Mouse (Mus musculus) left cerebral cortex, adult 18-20 months (tissue): ENCODE data around the gene Npw. TPM values are rescaled to one million over a fixed set of nuclear protein-coding genes. Genes with fewer than 3 reads are reported as not detected.

Experiments
- DNase-seq, 2 experiments: peaks; one replicate each; pipeline ENCODE4 v3.0.0; 2021 to 2022; ENCODE audit warnings: low spot score in 2 of 2, mixed read lengths in 1 of 2
- long read RNA-seq, 2 experiments: library from polyadenylated mRNA; stranded (forward); transcript quantifications; one replicate each; pipeline ENCODE4 v2.0.0; 2021
- total RNA-seq, 2 experiments: library from RNA; stranded (reverse); gene quantifications; 2 replicates each; pipeline ENCODE4 v1.2.3; 2021

Gene Npw
- total RNA-seq = 1 to 10 TPM; 2.1 TPM
- long read RNA-seq, experiment 1, partial matches to known transcripts = 0 of 1 reads
- long read RNA-seq, experiment 1, other reads (novel, unspliced or antisense) = 0 of 1 reads
- long read RNA-seq, experiment 2 = 0 reads

DNA sequence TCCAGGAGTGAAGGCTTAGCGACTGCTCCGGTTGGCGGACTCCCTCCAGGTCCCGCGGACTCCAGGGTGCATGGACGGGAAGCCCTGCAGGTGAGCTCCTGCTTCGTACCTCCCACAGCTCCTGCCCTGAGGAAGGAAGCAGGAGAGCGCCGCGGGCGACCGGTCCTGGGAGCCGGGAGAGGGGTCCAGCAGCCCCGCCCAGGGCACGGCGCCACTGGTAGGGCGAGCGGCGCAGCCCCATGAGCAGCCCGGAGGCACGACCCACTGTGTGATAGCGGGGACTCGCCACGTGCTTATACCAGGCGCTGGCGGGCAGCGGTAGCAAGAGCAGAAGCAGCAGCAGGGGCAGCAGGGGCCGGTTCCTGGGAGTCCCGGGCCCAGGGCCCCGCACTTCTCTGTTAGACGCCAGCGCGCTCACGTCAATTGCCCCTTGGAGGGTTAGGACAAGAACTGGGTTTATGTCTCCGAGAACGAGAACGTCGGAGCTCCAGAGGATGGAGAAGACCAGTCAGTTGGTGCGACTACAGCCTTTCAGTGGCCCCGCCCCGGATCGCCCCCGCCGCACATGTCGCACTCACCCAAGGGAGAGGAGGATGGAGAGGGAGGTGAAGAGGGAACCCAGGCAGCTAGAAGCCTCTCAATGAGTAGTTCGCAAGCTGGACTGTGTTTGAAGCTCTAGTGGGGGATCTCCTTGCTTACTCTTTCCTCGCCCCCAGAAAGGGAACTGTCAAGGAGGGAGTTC, at the start of gene Npw:
Gene Npw, minus strand, starts transcription at position 441 of the 742 bp plus-strand sequence.
- no peak for DNase-seq

DNA sequence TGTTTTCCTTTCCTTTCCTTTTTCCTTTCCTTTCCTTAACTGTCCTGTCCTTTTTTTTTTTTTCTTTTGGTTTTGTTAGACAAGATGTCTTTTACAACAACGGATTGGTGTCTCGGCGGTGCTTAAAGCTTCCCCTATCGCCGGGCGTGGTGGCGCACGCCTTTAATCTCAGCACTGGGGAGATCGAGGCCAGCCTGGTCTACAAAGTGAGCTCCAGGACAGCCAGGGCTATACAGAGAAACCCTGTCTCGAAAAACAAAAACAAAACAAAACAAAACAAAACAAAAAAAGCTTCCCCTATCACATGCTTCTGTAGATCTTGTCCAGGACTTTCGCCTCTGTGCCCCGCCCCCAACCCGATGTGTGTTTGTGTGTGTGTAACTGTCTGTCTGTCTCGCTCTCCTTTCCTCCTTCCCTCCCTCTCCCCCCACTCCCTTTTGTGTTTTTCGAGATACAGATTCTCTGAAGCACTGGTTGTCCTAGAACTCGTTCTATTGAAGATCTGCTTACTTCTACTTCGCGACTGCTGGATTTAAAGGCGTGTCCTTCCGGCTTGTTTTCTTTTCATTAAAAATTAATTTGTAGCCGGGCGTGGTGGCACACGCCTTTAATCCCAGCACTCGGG, 49.7 kb upstream of the Npw start:
- no peak for DNase-seq

DNA sequence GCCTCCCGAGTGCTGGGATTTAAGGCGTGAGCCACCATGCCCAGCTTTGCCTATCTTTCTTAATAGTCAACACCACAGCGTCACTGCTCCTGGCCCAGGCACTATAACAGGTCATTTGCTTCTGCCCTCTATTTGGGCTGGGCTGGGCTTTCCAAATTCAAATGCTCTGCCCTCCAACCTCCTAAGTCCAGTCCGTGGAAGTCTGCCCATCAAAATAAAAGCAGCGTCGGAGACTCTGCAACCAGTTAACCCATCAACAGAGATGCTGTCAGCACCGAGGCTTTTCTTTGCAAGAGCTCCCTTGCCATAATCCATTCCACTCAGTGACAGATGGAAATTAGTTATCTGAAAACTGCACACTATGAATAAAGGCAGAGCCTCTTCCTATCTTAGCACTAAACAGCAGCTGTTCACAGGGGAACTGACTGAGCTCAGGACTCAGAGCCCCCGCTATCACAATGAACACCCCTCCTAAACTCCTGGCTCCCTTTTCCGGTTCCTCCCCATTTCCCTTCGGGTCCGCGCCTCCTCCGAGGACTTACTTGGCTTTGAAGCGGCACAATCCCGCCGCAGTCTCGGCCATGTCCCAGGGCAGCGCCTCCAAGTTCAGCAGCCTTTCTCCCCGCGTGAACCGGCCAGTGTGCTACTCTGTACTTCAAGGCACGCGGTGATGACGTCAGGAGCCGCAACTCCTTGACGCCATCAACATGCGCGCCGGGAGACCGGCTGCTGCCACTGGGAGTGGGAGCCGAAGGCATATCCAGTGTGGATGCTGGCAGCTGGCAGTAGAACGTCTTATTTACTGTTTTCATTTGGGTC, 48.9 kb upstream of the Npw start, which contains the start of gene Tbl3:
Gene Tbl3, minus strand, starts transcription at position 679 of the 819 bp plus-strand sequence.
- DNase-seq = peak; percentile 96 to 98

DNA sequence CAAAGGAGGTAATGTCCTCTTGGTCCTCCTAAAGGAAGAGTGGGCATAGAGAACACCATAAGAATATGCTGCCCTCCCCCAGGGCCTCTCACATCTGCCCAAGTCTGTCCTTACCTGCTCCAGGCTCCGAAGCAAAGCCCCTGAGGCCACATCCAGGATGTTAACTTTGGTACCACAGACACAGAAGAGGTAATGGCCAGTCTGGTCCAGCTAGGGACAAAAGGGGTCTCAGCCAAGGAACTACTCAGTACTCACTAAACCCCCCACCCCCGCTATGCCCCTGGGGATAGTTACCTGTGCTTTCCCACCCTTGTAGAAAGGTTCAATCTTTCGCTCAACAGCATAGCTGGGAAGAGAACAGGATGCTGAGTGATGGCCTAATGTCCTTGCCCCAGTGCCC, 47.6 kb upstream of the Npw start:
- DNase-seq = no peak

DNA sequence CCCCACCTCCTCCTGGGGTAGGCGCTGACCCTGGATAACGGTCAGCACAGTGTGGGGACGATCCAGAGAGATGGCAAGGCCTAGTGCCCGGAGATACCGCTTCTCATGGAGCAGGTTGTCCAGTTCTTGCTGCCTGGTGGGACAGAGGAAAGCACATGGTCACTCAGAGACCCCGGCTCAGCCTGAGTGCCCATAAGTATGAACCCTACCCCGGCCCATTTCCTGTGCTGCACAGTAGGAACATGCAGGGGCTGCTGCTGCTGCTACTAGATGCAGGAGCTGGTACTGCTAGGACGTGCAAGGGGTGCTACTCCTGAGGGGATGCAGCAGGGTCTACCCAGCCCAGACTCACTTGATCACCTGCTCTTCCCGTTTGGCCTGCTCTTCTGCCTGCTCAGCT, 43.0 kb upstream of the Npw start:
- no peak for DNase-seq

DNA sequence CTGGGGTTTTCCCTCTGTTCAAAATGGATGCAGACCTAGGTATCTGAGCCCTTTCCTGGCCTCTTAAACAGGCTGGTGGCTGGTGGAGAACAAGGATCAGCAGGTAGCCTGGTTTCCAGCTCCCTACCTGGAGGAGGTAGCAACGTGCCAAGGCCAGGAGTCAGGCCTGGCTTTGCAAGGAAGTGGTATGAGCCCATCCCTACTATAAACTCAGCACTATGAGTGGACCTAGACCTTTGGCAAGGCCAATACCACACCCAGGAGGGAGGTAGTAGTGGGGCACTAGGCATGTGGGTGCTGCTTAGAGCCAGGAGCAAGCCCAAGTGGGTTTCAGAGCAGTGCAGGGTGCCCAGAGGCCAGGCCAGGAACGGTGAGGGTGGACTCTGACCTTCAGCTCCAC, 41.2 kb upstream of the Npw start:
- DNase-seq = no peak

DNA sequence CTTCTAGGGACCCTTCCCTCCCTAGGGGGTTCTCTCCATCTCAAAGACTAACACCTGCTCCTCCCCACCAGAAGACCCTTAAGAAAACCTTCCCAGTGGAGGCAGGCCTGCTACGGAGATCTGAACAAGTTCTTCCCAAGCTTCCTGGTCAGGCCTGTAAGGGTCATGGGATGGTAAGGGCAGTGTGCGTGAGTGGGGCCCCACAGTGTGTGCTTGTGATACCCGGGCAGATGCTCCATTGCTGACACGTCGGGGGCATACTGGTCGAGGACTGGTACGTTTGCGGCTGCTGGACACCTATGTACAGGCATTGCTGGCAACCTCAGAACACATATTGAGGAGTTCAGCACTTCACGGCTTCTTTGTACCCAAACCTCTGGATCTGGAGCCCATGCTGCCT, 40.5 kb upstream of the Npw start:
- DNase-seq = no peak

DNA sequence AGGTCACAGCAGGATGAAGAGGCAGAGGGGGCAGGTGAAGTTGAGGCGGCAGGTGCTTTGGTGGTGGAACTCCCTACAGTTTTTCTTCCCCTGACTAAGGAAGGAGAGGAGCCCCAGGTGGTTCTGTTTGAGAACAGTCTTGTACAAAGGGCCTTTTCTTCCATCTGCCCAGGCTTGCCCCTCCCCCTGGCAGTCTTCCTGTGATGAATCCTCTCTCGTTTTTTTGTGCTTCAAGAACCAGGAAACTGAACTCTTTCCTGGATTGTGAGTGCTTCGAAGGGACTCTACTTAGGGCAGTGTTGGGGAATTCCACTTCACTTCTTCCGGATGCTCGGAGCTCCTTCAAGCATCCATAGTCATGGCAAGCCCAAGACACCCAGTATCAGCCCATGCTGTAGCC, 39.7 kb upstream of the Npw start:
- no peak for DNase-seq

DNA sequence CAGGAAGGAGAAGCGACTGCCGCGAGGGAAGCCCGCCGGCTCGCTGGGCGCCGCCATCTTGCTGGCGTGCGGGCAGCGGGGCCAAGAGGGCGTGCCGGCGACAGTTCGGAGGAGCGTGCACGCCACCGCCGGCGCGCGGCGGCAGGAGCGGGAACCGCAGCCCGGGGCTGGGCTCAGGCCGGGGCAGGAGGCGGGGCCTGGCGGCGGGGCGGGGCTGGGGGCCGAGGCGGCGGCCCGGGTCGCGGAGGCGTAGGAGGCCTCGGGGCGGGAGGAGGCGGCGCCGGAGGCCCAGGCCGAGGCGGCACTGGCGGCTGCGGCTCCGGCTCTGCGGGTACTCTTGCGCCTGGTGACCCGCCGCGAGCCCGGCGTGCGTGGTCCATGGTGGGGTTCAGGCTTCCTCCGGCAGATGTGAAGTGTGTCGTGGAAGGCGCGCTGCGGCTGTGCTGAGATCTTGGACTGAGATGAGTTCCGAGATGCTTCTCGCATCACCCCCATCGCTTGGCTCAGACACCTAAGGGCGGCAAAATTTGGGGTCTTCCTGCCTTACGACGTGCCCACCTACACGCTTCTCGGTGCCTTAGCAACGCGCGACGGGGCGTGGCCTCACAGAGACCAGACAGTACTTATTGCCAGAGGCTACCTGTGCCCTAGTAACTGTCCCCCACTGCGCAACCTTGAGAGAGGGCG, 37.9 kb upstream of the Npw start, which contains the start of the genes Gfer and Noxo1:
Gene Gfer, minus strand, starts transcription at position 146 of the 687 bp plus-strand sequence.
Gene Noxo1, plus strand, starts transcription at position 224 of the 687 bp plus-strand sequence.
- peak; percentile 83 to 89 for DNase-seq

DNA sequence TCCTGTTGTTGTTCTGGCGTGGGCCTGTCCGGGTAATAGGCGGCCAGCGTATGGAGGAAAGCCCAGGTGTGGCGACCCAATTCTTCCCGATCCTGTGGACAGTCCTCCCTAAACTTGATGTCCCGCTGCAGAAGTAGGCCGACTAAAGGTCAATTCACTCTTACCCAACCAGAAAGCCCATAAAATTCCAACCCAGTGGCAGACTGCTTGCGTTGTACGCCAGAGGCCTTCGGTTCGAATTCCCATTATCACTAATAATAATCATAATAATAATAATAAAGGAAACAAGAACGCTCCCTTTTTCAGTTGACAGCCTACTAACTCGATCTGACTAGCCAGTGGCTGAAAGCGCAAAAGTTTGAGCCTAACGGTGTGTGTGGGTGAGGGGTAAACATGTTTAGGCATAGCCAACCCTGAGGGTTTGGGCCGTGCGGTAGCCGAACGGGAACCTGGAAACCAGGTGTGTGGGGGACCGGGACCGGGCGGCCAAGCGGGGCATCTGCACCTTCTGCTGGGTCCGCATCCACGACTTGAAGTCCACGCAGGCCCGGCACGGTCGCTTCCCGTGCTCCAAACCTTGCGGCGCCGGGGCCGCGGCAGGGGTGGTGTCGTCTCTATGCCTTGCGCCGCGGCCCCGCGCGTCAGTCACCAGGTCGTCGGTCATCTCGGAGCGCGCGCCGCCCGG, 37.2 kb upstream of the Npw start:
- no peak for DNase-seq

DNA sequence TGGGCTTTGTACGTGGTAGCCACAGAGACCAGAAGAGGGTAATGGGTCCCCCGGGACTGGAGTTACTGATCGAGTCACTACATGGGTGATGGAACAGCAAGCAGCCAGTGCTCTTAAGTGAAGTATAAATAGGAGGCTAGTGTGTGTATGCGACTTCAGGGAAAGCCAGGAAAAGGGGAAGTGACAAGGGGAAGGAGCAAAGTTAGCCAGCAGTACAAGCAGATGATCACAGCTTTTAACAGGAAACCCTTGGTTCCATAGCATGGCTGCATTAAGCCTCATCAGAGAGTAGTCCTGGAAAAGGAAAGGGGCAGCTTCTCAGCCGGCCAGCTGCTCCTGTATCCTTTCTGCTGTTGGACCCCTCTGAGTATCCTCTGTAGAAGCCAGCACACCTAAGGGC, 34.1 kb upstream of the Npw start:
- no peak for DNase-seq

DNA sequence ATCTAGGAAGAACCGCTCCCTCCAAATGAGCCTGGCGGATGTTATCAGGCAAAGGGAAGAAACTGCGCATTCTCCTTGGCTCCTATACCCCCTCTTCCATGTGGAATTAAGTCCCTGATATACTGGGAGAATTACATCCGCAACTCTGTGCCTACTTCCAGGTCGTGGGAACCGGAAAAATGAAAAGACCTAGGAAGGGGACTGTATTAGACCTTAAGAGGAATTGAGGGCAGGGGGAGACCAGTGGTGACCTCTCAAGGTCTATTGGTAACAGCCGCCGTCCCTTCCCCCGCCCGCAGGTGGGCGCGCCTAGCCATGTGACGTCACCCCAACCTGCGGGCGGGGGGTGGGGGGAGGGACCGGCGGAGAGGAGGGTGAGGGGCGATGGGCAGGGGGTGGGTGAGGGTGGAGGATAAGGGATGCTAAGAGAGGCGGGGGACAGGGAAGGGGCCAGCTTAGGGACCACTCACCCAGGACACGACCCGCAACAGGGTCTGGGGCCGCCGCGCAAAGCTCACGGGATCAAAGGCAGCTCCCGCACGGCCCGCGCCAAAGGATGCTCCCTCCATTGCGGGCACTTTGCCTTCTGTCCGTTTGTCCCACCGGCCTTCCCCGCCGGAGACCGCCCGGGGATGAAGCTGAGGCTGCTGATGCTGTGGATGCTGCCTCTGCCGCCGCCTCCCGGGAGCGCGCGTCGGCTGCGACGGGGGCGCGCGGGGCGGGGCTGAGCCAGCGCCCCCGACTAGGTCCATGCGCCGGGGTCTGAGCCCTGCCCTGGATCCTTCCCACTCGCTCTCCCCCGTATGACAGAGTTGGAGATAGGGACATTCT, 31.2 kb upstream of the Npw start, which contains the start of gene Syngr3:
Gene Syngr3, minus strand, starts transcription at position 705 of the 831 bp plus-strand sequence.
- peak; percentile 50 to 61 for DNase-seq

DNA sequence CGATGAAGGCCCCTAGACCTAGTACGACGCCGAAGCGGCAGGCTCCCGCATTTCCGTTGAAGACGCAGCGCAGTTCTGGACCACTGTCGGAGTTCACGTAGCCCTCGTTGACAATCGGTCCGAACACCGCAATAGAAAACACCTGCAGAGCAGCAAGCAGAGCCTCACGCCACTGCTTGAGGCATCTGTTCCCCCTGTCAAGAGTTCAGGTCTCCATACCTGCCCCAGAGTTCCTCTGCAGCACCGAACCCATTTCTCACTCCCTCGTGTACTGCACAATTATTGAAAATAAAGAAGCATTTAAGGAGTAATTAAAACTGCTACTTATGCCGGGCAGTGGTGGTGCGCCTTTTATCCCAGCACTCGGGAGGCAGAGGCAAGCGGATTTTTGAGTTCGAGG, 29.3 kb upstream of the Npw start:
- no peak for DNase-seq

DNA sequence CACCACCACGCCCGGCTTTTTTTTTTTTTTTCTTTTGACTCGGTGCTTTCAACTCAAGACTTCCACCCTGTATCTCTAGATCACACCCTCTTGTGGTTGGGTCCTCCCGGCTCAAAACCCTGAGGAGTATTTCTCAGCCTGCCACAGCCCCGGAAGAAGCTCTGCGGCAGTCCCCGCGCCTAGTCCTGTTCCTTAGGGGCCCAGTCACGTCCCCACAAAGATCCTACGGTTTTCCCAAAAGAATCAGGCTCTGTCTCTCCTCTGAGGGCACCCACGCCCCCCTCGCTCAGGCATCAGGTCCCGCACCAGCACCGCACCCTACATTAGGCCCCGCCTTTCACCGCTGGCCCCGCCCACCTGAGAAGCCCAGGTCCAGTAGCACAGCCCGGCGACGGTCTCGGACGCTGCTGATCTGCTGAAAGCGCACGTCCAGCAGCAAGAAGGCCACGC, 28.9 kb upstream of the Npw start:
- peak in 1 of 2 experiments; percentile 28 for DNase-seq

DNA sequence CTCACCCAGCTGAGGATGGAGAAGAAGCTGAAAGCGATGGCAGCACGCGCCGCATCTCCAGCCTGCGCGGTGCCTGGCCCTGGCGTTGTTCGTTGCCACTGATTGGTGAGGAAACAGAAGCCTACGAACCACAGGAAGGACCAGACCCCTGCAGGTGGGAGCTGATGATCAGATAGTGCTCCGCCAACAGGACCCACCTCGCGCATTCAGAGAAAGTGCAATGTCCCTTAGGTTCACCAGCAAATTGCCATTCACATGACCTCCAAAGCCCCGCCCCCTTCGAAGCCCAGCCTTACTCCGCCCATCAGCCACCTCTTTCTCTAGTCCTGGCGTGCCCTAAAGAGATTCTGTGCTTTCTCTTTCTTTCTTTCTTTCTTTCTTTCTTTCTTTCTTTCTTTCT, 28.3 kb upstream of the Npw start:
- no peak for DNase-seq

DNA sequence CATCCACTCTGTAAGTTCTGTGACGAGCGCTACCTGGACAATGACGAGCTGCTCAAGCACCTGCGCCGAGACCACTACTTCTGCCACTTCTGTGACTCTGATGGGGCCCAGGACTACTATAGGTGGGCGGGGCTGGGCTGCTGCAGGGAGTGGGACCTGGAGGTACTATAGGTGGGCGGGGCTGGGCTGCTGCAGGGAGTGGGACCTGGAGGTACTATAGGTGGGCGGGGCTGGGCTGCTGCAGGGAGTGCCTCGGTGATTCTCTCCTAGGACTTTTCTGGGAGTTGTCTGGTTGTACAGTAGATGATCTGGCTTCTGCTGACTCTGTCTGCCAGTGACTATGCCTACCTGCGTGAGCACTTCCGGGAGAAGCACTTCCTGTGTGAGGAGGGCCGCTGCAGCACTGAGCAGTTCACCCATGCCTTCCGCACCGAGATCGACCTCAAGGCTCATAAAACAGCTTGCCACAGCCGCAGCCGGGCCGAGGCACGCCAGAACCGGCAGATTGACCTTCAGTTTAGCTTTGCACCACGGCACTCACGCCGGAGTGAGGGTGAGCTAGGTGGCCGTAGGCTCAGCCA, 19.3 kb upstream of the Npw start:
- no peak for DNase-seq

DNA sequence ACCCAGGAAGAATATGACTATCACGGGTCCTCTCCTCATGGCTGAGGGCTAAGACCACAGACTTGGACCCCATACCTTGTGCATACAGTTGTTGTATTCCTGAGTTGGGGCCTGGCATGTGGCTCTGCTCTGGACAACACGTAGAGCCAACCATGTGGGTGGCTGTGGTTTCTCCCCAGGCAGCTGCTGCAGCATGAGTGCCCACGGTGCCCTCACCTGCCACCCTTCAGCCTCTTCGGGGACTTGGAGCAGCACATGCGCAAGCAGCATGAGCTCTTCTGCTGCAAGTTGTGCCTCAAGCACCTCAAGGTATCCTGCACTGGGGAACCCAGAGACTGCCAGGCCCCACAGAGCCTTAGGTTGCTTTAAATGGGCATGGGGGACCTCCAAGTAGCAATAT, 18.6 kb upstream of the Npw start:
- no peak for DNase-seq

DNA sequence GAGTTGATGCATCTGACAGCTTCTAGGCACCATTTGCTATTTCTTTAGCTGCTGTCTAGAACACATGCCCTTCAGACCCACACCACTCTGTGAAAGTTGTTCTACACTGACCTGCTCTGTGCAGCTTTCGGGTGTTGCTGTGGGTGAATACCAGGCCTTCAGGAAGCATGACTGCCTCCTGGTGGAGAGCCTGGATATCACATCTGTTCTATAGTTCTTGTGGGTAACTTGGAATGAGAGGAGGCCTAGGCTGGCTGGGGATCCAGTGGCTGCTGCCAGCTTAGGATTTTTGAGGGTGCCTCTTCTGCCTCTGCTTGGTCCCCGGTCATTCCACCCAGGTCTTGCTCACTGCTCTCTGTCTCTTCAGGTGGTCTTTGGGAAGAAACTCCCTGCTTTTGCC, 17.9 kb upstream of the Npw start:
- DNase-seq = peak; percentile 55 to 65

DNA sequence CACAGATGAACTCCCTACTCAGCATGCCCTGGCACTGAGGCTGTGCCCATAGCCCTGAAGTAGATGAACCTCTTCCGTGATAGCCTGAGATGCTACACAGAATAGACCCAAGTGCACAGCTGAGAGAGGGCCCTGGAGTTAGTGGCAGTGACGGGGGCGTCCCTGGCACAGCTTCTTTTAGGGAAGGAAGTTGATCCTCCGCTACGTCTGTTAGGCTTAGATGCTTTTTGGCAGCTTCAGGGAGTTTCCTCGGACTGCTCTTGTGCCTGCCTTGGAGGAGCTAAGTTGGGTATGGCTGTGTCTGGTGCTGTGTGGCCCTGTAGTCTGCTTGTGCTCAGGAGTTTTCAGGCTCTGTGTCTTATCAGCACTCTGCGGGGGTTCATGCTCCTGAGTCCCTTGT, 16.0 kb upstream of the Npw start:
- peak; percentile 58 to 80 for DNase-seq
